Mouse (Mus musculus): ENCODE measurements around the gene Pecam1. TPM values are rescaled to one million over a fixed set of nuclear protein-coding genes. Genes with fewer than 3 reads are reported as not detected.
"Not testable (repeated sequence)": the region's sequence is repeated elsewhere in the genome, so short reads cannot be mapped to it uniquely, and the experiment has no call there.

Pecam1 gene
- total RNA-seq, 2 experiments from 2014 or later: 38.6 to 57.0 TPM

- ATAC-seq (replicated peaks; ENCODE audit: poor library complexity): peak; percentile 78
Observed at GRCm38 (mm10) chr11:106669873-106670173, 80.6 kb downstream of the Pecam1 start.

GRCm38 (mm10) chr11:106669102-106669872 lies 81.1 kb downstream of the Pecam1 start:
- ATAC-seq (replicated peaks; ENCODE audit: poor library complexity): no peak

GRCm38 (mm10) chr11:106668336-106668735 lies 82.1 kb downstream of the Pecam1 start:
- no peak for ATAC-seq (replicated peaks; ENCODE audit: poor library complexity)

- no peak for ATAC-seq (replicated peaks; ENCODE audit: poor library complexity)
Observed at GRCm38 (mm10) chr11:106667855-106668254, 82.6 kb downstream of the Pecam1 start.

- no peak for ATAC-seq (replicated peaks; ENCODE audit: poor library complexity)
Observed at GRCm38 (mm10) chr11:106666470-106667107, 83.8 kb downstream of the Pecam1 start.

GRCm38 (mm10) chr11:106665841-106666240 lies 84.6 kb downstream of the Pecam1 start:
- ATAC-seq (replicated peaks; ENCODE audit: poor library complexity): no peak

- no peak for ATAC-seq (replicated peaks; ENCODE audit: poor library complexity)
Observed at GRCm38 (mm10) chr11:106665328-106665727, 85.1 kb downstream of the Pecam1 start.

GRCm38 (mm10) chr11:106664691-106665090 lies 85.7 kb downstream of the Pecam1 start:
- ATAC-seq (replicated peaks; ENCODE audit: poor library complexity): no peak

GRCm38 (mm10) chr11:106663838-106664237 lies 86.6 kb downstream of the Pecam1 start:
- no peak for ATAC-seq (replicated peaks; ENCODE audit: poor library complexity)

GRCm38 (mm10) chr11:106662634-106663407 lies 87.6 kb downstream of the Pecam1 start:
- ATAC-seq (replicated peaks; ENCODE audit: poor library complexity): no peak

- ATAC-seq (replicated peaks; ENCODE audit: poor library complexity): peak; percentile 74
Observed at GRCm38 (mm10) chr11:106660453-106661081, 89.9 kb downstream of the Pecam1 start.

GRCm38 (mm10) chr11:106659598-106660295 lies 90.7 kb downstream of the Pecam1 start:
- ATAC-seq (replicated peaks; ENCODE audit: poor library complexity): no peak

GRCm38 (mm10) chr11:106658051-106658880 lies 92.2 kb downstream of the Pecam1 start:
- ATAC-seq (replicated peaks; ENCODE audit: poor library complexity): peak; percentile 42

- not testable (repeated sequence) for ATAC-seq (replicated peaks; ENCODE audit: poor library complexity)
Observed at GRCm38 (mm10) chr11:106656896-106657498, 93.4 kb downstream of the Pecam1 start.

GRCm38 (mm10) chr11:106648347-106648746 lies 102.1 kb downstream of the Pecam1 start:
- ATAC-seq (replicated peaks; ENCODE audit: poor library complexity): peak; percentile 95

GRCm38 (mm10) chr11:106642966-106643637 lies 107.3 kb downstream of the Pecam1 start:
- ATAC-seq (replicated peaks; ENCODE audit: poor library complexity): no peak

GRCm38 (mm10) chr11:106641580-106641979 lies 108.8 kb downstream of the Pecam1 start:
- ATAC-seq (replicated peaks; ENCODE audit: poor library complexity): no peak

- peak; percentile 55 for ATAC-seq (replicated peaks; ENCODE audit: poor library complexity)
Observed at GRCm38 (mm10) chr11:106640059-106640458, 110.4 kb downstream of the Pecam1 start.

- ATAC-seq (replicated peaks; ENCODE audit: poor library complexity): no peak
Observed at GRCm38 (mm10) chr11:106639356-106639692, 111.1 kb downstream of the Pecam1 start.
